Mouse (Mus musculus) intestine, postnatal 0 days (tissue): ENCODE results near the gene Il20rb. TPM values are rescaled to one million over a fixed set of nuclear protein-coding genes. Genes with fewer than 3 reads are reported as not detected.

Source experiments
- ATAC-seq: fragments of 200-750 bp; cut with Nextera tagmentation; 2 replicates; pipeline ENCODE4 v1.8.0; 2017; ENCODE audit warnings: mild to moderate bottlenecking, moderate TSS enrichment, moderate library complexity
- H3K27ac ChIP-seq: fragments of 300-500 bp; sonication (generic); 2 replicates; pipeline ENCODE4 v1.5.1; 2014; ENCODE audit warnings: mild to moderate bottlenecking, low read depth, low read length, moderate library complexity
- H3K27me3 ChIP-seq: fragments of 300-500 bp; sonication (generic); replicated peaks from 2 replicates; pipeline ENCODE4 v1.6.1; 2014; ENCODE audit warnings: low read length, mixed read lengths; ENCODE audit not compliant: control insufficient read depth, insufficient read depth
- H3K36me3 ChIP-seq: fragments of 300-500 bp; sonication (generic); 2 replicates; pipeline ENCODE4 v1.6.1; 2014; ENCODE audit warnings: mild to moderate bottlenecking, moderate library complexity; ENCODE audit not compliant: control insufficient read depth, insufficient read depth
- H3K4me1 ChIP-seq: fragments of 300-500 bp; sonication (generic); replicated peaks from 2 replicates; pipeline ENCODE4 v1.6.1; 2014; ENCODE audit warnings: antibody characterized with exemption, low read length, mixed read lengths; ENCODE audit not compliant: control insufficient read depth, insufficient read depth
- H3K4me2 ChIP-seq: fragments of 300-500 bp; sonication (generic); replicated peaks from 2 replicates; pipeline ENCODE4 v1.6.1; 2014; ENCODE audit warnings: low read depth, mild to moderate bottlenecking, moderate library complexity
- H3K4me3 ChIP-seq: fragments of 300-500 bp; sonication (generic); 2 replicates; pipeline ENCODE4 v1.5.1; 2014; ENCODE audit warnings: low read depth, low read length
- H3K9ac ChIP-seq: fragments of 300-500 bp; sonication (generic); 2 replicates; pipeline ENCODE4 v1.6.1; 2014; ENCODE audit warnings: mild to moderate bottlenecking, low read depth, low read length
- H3K9me3 ChIP-seq: fragments of 300-500 bp; sonication (generic); 2 replicates; pipeline ENCODE4 v1.6.1; 2016; ENCODE audit warnings: mixed run types; ENCODE audit not compliant: control insufficient read depth
- CTCF ChIP-seq: sonication (generic); IDR thresholded peaks from 2 replicates; pipeline ENCODE4 v1.5.1; 2016; ENCODE audit warnings: low read depth, mild to moderate bottlenecking, control low read depth, antibody characterized with exemption, moderate library complexity
- WGBS: fragments of 180-500 bp; shearing (Covaris S2); extraction: QIAGEN DNeasy Blood & Tissue Kit; methylation state at CpG from one replicate; pipeline ENCODE4 v1.1.7; 2014; 5-methylcytosine and 5-hydroxymethylcytosine counted together
- polyA plus RNA-seq: library from polyadenylated mRNA; unstranded; fragments of >200 nt; fragmentation: Nextera tagmentation; extraction: Ambion mirVana; gene quantifications from 2 replicates; pipeline ENCODE4 v1.2.1, GENCODE M21; 2015

Il20rb gene
- polyA plus RNA-seq, 1 experiment from 2014 or later = 1.2 TPM

DNA sequence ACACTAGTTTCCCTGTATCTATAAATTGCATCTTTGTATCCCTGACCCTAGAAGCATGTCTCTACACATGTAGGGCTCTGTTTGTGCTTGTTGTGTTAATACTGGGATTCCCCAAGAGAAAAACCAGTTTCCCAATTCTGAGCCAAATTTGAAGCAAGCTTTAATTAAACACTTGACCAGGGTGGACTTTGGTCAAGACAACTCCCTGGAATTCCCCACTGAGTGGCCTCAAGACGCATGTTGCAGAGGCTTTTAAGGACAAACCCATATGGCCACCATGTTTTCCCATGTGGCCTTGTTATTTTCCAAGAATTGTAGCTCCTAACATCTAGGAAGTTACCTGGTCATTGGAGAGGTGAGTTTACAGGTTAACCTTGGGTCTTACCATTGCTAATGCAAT lies 12.5 kb downstream of the Il20rb start:
- Histone ChIP-seq H3K9me3 (no peaks in the 10 kb centered on the region), H3K4me2 (no peak overlapping the region), H3K27me3 (no peaks in the 10 kb centered on the region), H3K9ac (no peak overlapping the region), H3K36me3 (0 out of 2 replicates have a peak, but pooled peaks cover 2% of the 10 kb centered on the region), H3K4me1 (no peaks in the 10 kb centered on the region), H3K4me3 (no peak overlapping the region), H3K27ac (no peak overlapping the region)
- WGBS = 49% methylated on average over 1 of the region's 1 CpGs
- TF ChIP-seq CTCF = no peak
- ATAC-seq = no peak

DNA sequence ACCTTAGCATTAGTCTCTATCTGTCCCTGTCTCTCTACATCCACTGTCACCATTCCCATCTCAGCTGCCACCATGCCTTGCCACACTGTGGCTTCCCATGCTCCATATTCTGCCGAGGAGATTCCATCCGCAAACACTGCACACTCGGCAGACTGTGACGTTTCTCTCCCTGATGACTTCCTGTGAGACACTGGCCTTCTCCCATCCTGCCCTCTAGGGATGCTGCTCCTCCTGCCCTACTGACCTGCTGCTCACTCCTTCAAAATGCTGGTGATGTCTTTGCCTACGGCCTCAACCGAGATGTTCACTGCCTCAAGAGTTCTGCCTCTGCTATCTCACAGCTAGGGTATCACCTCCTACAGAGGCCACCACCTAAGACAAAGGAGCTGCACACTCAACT lies 13.2 kb downstream of the Il20rb start:
- ATAC-seq = no peak
- Histone ChIP-seq H3K27ac (no peak overlapping the region), H3K4me2 (no peak overlapping the region), H3K4me1 (no peaks in the 10 kb centered on the region), H3K4me3 (no peak overlapping the region), H3K9me3 (no peaks in the 10 kb centered on the region), H3K36me3 (0 out of 2 replicates have a peak, but pooled peaks cover 2% of the 10 kb centered on the region), H3K9ac (no peak overlapping the region), H3K27me3 (no peaks in the 10 kb centered on the region)
- WGBS = 76% methylated on average over 6 of the region's 6 CpGs
- no peak for TF ChIP-seq CTCF

DNA sequence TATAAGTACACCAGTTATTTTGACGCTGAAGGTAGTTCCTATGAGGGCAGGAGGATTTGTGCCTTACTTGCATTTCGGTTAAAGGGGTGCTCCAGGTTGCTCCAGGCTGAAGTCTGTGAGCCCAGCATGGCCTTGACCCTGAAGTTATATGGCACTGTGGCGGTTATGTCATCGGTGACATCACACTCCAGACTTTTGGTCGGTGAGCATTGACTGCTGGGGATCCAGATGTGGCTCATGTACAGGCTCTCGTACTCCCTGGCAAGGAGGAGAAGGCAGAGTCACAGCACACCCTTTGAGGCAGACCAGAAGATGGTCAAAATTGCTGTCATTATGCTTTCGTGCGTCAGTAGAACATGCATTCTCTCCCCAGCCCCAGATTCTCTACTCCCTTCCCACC lies 13.7 kb downstream of the Il20rb start:
- H3K4me1 ChIP-seq = no peaks in the 10 kb centered on the region
- no peak for TF ChIP-seq CTCF
- no peak overlapping the region for H3K9ac ChIP-seq
- H3K27ac ChIP-seq = no peak overlapping the region
- 91% methylated on average over 8 of the region's 8 CpGs for WGBS
- no peak for ATAC-seq
- no peak overlapping the region for H3K4me2 ChIP-seq
- no peaks in the 10 kb centered on the region for H3K27me3 ChIP-seq
- no peak overlapping the region for H3K4me3 ChIP-seq
- no peaks in the 10 kb centered on the region for H3K9me3 ChIP-seq
- H3K36me3 ChIP-seq = 0 out of 2 replicates have a peak, but pooled peaks cover 2% of the 10 kb centered on the region

DNA sequence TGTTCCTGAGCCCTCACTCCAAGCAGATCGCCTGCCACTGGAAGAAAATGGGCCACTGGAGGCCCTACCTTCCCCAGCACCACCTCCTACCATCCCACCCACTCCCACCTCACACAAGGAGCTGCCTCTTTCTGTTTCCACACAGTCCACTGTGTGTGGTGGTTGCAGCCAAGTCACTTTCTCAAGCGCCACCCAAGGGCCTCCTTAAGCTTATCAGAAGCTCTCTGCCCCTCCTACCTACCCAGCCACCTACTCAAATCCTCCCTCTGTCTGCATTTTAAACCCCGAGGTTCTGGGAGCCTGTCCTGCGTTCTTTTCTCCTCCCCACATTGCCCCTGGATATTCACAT lies 15.0 kb downstream of the Il20rb start:
- peaks cover 2% of the 10 kb centered on the region; the same call in 1 of the 2 replicates for H3K36me3 ChIP-seq
- no peak for TF ChIP-seq CTCF
- H3K4me2 ChIP-seq = no peak overlapping the region
- H3K9me3 ChIP-seq = no peaks in the 10 kb centered on the region
- no peak for ATAC-seq
- H3K4me3 ChIP-seq = no peak overlapping the region
- no peak overlapping the region for H3K9ac ChIP-seq
- no peaks in the 10 kb centered on the region for H3K4me1 ChIP-seq
- H3K27ac ChIP-seq = no peak overlapping the region
- no peaks in the 10 kb centered on the region for H3K27me3 ChIP-seq
- WGBS = 65% methylated on average over 4 of the region's 4 CpGs

DNA sequence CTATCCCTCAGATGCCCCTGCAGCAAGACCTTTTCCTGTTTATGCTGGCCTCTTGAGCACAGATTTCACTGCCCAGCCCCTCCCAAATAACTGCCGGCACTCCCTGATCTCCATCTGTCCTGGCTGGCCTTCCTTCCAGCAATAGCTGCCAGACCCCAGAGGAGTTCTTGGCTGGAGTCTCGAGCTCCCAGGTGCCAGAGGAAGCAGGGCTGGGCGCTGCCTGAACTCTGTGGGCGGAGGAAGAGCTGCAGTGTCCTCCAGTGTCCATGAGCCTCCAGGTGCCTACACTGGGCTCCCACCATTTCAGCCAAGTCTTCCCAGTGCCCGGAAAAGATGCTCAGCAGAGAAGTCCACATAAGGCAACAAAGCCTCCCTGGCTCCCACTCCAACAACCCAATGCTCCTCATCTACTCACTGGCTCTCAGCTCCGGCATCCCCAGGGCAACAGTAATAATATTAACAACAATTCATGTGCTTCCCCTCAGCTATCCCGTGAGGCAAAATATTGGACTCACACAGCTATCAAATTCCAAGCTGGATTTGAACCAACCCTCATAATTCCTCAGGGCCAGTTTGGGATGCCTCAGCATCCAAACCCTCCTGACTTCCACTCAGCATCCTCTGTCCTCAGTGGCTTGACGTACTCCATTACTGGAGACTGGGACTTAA lies 15.5 kb downstream of the Il20rb start:
- TF ChIP-seq CTCF = no peak
- Histone ChIP-seq H3K36me3 (peaks cover 4% of the 10 kb centered on the region; the same call in 1 of the 2 replicates), H3K27ac (no peak overlapping the region), H3K4me1 (no peaks in the 10 kb centered on the region), H3K9me3 (no peaks in the 10 kb centered on the region), H3K4me3 (no peak overlapping the region), H3K27me3 (no peaks in the 10 kb centered on the region), H3K4me2 (no peak overlapping the region), H3K9ac (no peak overlapping the region)
- no peak for ATAC-seq
- 39% methylated on average over 8 of the region's 8 CpGs for WGBS

DNA sequence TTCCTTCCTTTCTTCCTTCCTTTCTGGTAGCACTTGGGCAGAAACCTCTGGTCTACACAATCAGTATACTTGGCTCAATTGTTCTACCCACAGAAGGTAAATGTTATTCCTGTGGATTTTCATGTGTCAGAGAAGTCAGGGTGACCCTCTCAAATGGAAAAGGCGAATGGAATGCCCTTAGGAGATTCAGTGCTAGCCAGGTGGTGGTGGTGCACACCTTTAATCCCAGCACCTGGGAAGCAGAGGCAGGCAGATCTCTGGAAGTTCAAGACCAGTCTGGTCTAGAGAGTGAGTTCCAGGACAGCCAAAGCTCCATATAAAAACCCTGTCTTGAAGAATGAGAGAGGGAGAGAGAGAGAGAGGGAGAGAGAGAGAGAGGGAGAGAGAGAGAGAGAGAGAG lies 16.4 kb downstream of the Il20rb start:
- WGBS = 72% methylated on average over 1 of the region's 1 CpGs
- H3K9me3 ChIP-seq = no peaks in the 10 kb centered on the region

More for the DNA sequence above, 16.4 kb downstream of the Il20rb start:
- no peaks in the 10 kb centered on the region for H3K27me3 ChIP-seq
- H3K4me1 ChIP-seq = no peaks in the 10 kb centered on the region
- H3K4me3 ChIP-seq = no peak overlapping the region
- no peak overlapping the region for H3K9ac ChIP-seq
- H3K4me2 ChIP-seq = no peak overlapping the region
- H3K36me3 ChIP-seq = peaks cover 10% of the 10 kb centered on the region; the same call in 1 of the 2 replicates
- no peak overlapping the region for H3K27ac ChIP-seq
- ATAC-seq = no peak
- TF ChIP-seq CTCF = no peak
